Mouse (Mus musculus): Measurements from ENCODE around the gene Itpr2. TPM values are rescaled to one million over a fixed set of nuclear protein-coding genes. Genes with fewer than 3 reads are reported as not detected.
A peak's percentile ranks its signal among the peaks of the same experiment; 100 is the strongest.

Itpr2 gene
- polyA plus RNA-seq, 1 experiment from 2014 or later, result 8.9 TPM

- DNase-seq (ENCODE audit: low spot score) (no peak), ATAC-seq (ENCODE audit: low read depth) (no peak)
- WGBS, result 71% methylated on average over 8 of the region's 8 CpGs
These were observed 69.7 kb downstream of the Itpr2 start for GRCm38 (mm10) chr6:146432218-146432865.

GRCm38 (mm10) chr6:146431777-146432176, 70.2 kb downstream of the Itpr2 start:
- WGBS, result 83% methylated on average over 7 of the region's 7 CpGs
- Histone ChIP-seq H3K4me3 (ENCODE audit: low read depth, low read length) (no peak overlapping the region), H3K4me1 (ENCODE audit: control insufficient read depth, insufficient read depth, low read length) (no peaks in the 10 kb centered on the region), H3K36me3 (ENCODE audit: control insufficient read depth, insufficient read depth, low read length) (no peaks in the 10 kb centered on the region), H3K9ac (ENCODE audit: low read depth, low read length) (no peak overlapping the region), H3K27ac (replicated peaks; ENCODE audit: low read depth, low read length) (no peak overlapping the region), H3K27me3 (replicated peaks; ENCODE audit: control insufficient read depth, insufficient read depth, low read length) (no peaks in the 10 kb centered on the region), H3K4me2 (ENCODE audit: low read depth, low read length) (no peak overlapping the region), H3K9me3 (ENCODE audit: control insufficient read depth, low read length) (no peaks in the 10 kb centered on the region)
- ATAC-seq (ENCODE audit: low read depth) (no peak), DNase-seq (ENCODE audit: low spot score) (no peak)

More at GRCm38 (mm10) chr6:146432218-146432865, 69.7 kb downstream of the Itpr2 start:
- no peaks in the 10 kb centered on the region for H3K27me3 ChIP-seq (replicated peaks; ENCODE audit: control insufficient read depth, insufficient read depth, low read length)
- no peaks in the 10 kb centered on the region for H3K9me3 ChIP-seq (ENCODE audit: control insufficient read depth, low read length)
- H3K9ac ChIP-seq (ENCODE audit: low read depth, low read length), result no peak overlapping the region
- H3K27ac ChIP-seq (replicated peaks; ENCODE audit: low read depth, low read length), result no peak overlapping the region
- no peak overlapping the region for H3K4me2 ChIP-seq (ENCODE audit: low read depth, low read length)
- H3K4me1 ChIP-seq (ENCODE audit: control insufficient read depth, insufficient read depth, low read length), result 0 out of 2 replicates have a peak, but pooled peaks cover 3% of the 10 kb centered on the region
- H3K36me3 ChIP-seq (ENCODE audit: control insufficient read depth, insufficient read depth, low read length), result no peaks in the 10 kb centered on the region
- H3K4me3 ChIP-seq (ENCODE audit: low read depth, low read length), result no peak overlapping the region

- Histone ChIP-seq H3K4me3 (ENCODE audit: low read depth, low read length) (no peak overlapping the region), H3K4me2 (ENCODE audit: low read depth, low read length) (no peak overlapping the region), H3K27me3 (replicated peaks; ENCODE audit: control insufficient read depth, insufficient read depth, low read length) (no peaks in the 10 kb centered on the region), H3K27ac (replicated peaks; ENCODE audit: low read depth, low read length) (no peak overlapping the region), H3K9me3 (ENCODE audit: control insufficient read depth, low read length) (no peaks in the 10 kb centered on the region), H3K36me3 (ENCODE audit: control insufficient read depth, insufficient read depth, low read length) (no peaks in the 10 kb centered on the region), H3K4me1 (ENCODE audit: control insufficient read depth, insufficient read depth, low read length) (no peaks in the 10 kb centered on the region), H3K9ac (ENCODE audit: low read depth, low read length) (no peak overlapping the region)
- WGBS, result 44% methylated on average over 9 of the region's 9 CpGs
- peak; percentile 60; the same call in 1 of the 2 replicates for ATAC-seq (ENCODE audit: low read depth)
- peak; percentile 35 for DNase-seq (ENCODE audit: low spot score)
These were observed 72.2 kb downstream of the Itpr2 start for GRCm38 (mm10) chr6:146429694-146430380.

GRCm38 (mm10) chr6:146424778-146425177, 77.2 kb downstream of the Itpr2 start:
- Histone ChIP-seq H3K36me3 (ENCODE audit: control insufficient read depth, insufficient read depth, low read length) (no peaks in the 10 kb centered on the region), H3K27ac (replicated peaks; ENCODE audit: low read depth, low read length) (no peak overlapping the region), H3K9me3 (ENCODE audit: control insufficient read depth, low read length) (no peaks in the 10 kb centered on the region), H3K4me2 (ENCODE audit: low read depth, low read length) (no peak overlapping the region), H3K4me1 (ENCODE audit: control insufficient read depth, insufficient read depth, low read length) (no peaks in the 10 kb centered on the region), H3K4me3 (ENCODE audit: low read depth, low read length) (no peak overlapping the region), H3K9ac (ENCODE audit: low read depth, low read length) (no peak overlapping the region), H3K27me3 (replicated peaks; ENCODE audit: control insufficient read depth, insufficient read depth, low read length) (no peaks in the 10 kb centered on the region)
- ATAC-seq (ENCODE audit: low read depth) (no peak), DNase-seq (ENCODE audit: low spot score) (no peak)
- WGBS, result 76% methylated on average over 3 of the region's 3 CpGs

GRCm38 (mm10) chr6:146424326-146424725, 77.7 kb downstream of the Itpr2 start:
- no peak overlapping the region for H3K4me3 ChIP-seq (ENCODE audit: low read depth, low read length)
- no peaks in the 10 kb centered on the region for H3K36me3 ChIP-seq (ENCODE audit: control insufficient read depth, insufficient read depth, low read length)
- H3K9me3 ChIP-seq (ENCODE audit: control insufficient read depth, low read length), result no peaks in the 10 kb centered on the region
- H3K27ac ChIP-seq (replicated peaks; ENCODE audit: low read depth, low read length), result no peak overlapping the region
- ATAC-seq (ENCODE audit: low read depth) (no peak), DNase-seq (ENCODE audit: low spot score) (no peak)
- no peaks in the 10 kb centered on the region for H3K27me3 ChIP-seq (replicated peaks; ENCODE audit: control insufficient read depth, insufficient read depth, low read length)
- no peaks in the 10 kb centered on the region for H3K4me1 ChIP-seq (ENCODE audit: control insufficient read depth, insufficient read depth, low read length)
- no peak overlapping the region for H3K9ac ChIP-seq (ENCODE audit: low read depth, low read length)
- 80% methylated on average over 6 of the region's 6 CpGs for WGBS
- H3K4me2 ChIP-seq (ENCODE audit: low read depth, low read length), result no peak overlapping the region

GRCm38 (mm10) chr6:146420718-146421117, 81.3 kb downstream of the Itpr2 start:
- ATAC-seq (ENCODE audit: low read depth) (no peak), DNase-seq (ENCODE audit: low spot score) (no peak)
- no peaks in the 10 kb centered on the region for H3K4me1 ChIP-seq (ENCODE audit: control insufficient read depth, insufficient read depth, low read length)

GRCm38 (mm10) chr6:146416461-146416860, 85.6 kb downstream of the Itpr2 start:
- no peaks in the 10 kb centered on the region for H3K27me3 ChIP-seq (replicated peaks; ENCODE audit: control insufficient read depth, insufficient read depth, low read length)
- 67% methylated on average over 2 of the region's 2 CpGs for WGBS
- DNase-seq (ENCODE audit: low spot score) (no peak), ATAC-seq (ENCODE audit: low read depth) (no peak)
- no peaks in the 10 kb centered on the region for H3K4me1 ChIP-seq (ENCODE audit: control insufficient read depth, insufficient read depth, low read length)
- no peak overlapping the region for H3K27ac ChIP-seq (replicated peaks; ENCODE audit: low read depth, low read length)
- H3K4me3 ChIP-seq (ENCODE audit: low read depth, low read length), result no peak overlapping the region
- H3K4me2 ChIP-seq (ENCODE audit: low read depth, low read length), result no peak overlapping the region
- no peaks in the 10 kb centered on the region for H3K36me3 ChIP-seq (ENCODE audit: control insufficient read depth, insufficient read depth, low read length)
- no peaks in the 10 kb centered on the region for H3K9me3 ChIP-seq (ENCODE audit: control insufficient read depth, low read length)
- no peak overlapping the region for H3K9ac ChIP-seq (ENCODE audit: low read depth, low read length)

More at GRCm38 (mm10) chr6:146420718-146421117, 81.3 kb downstream of the Itpr2 start:
- Histone ChIP-seq H3K36me3 (ENCODE audit: control insufficient read depth, insufficient read depth, low read length) (no peaks in the 10 kb centered on the region), H3K27me3 (replicated peaks; ENCODE audit: control insufficient read depth, insufficient read depth, low read length) (no peaks in the 10 kb centered on the region), H3K9me3 (ENCODE audit: control insufficient read depth, low read length) (no peaks in the 10 kb centered on the region), H3K9ac (ENCODE audit: low read depth, low read length) (no peak overlapping the region), H3K4me3 (ENCODE audit: low read depth, low read length) (no peak overlapping the region), H3K27ac (replicated peaks; ENCODE audit: low read depth, low read length) (no peak overlapping the region), H3K4me2 (ENCODE audit: low read depth, low read length) (no peak overlapping the region)
- WGBS, result 60% methylated on average over 6 of the region's 6 CpGs

- H3K36me3 ChIP-seq (ENCODE audit: control insufficient read depth, insufficient read depth, low read length), result no peaks in the 10 kb centered on the region
- 67% methylated on average over 7 of the region's 7 CpGs for WGBS
- no peaks in the 10 kb centered on the region for H3K27me3 ChIP-seq (replicated peaks; ENCODE audit: control insufficient read depth, insufficient read depth, low read length)
- H3K4me1 ChIP-seq (ENCODE audit: control insufficient read depth, insufficient read depth, low read length), result no peaks in the 10 kb centered on the region
- H3K9me3 ChIP-seq (ENCODE audit: control insufficient read depth, low read length), result no peaks in the 10 kb centered on the region
- H3K4me2 ChIP-seq (ENCODE audit: low read depth, low read length), result no peak overlapping the region
- DNase-seq (ENCODE audit: low spot score) (no peak), ATAC-seq (ENCODE audit: low read depth) (no peak)
- no peak overlapping the region for H3K4me3 ChIP-seq (ENCODE audit: low read depth, low read length)
- H3K9ac ChIP-seq (ENCODE audit: low read depth, low read length), result no peak overlapping the region
- no peak overlapping the region for H3K27ac ChIP-seq (replicated peaks; ENCODE audit: low read depth, low read length)
These were observed 87.9 kb downstream of the Itpr2 start for GRCm38 (mm10) chr6:146414094-146414493.

Data from embryonic facial prominence, embryonic 14.5 days (tissue).